Mouse (Mus musculus): ENCODE measurements at regions not wholly inside any gene's neighbourhood (a gene's known extent, or its start where the extent isn't known, plus 50 kb on each side); places are given as distances from the start of the nearest gene placed in this dataset.

DNA sequence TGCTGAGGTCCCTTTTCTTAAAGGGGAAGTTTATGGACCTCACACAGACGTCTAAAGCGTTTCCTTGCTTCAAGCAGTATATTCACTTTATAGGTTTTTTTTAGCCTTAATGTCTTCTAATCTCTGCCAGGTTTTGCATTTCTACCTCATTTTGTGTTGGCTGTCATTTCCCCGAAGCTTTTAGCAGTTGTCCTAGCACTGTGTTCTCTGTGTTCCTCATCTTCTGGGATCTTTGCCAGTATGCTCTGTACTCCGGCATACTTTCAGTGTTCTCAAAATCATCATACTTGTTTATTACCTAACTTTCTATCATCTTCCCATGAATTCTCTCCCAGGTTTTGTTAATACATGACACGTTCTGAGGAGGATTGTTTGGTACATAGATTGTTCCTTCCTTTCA lies 333.5 kb upstream of the Lsamp start:
- ATAC-seq (ENCODE audit: low FRiP score, low read depth), result no peak

GRCm38 (mm10) chr16:39667905-39668304 lies 316.3 kb upstream of the Lsamp start:
- Histone ChIP-seq H3K9ac (no peak overlapping the region), H3K27me3 (replicated peaks) (no peaks in the 10 kb centered on the region), H3K9me3 (no peaks in the 10 kb centered on the region), H3K4me3 (no peak overlapping the region), H3K4me1 (no peaks in the 10 kb centered on the region), H3K27ac (no peak overlapping the region), H3K4me2 (replicated peaks) (no peak overlapping the region), H3K36me3 (no peaks in the 10 kb centered on the region)
- no peak for ATAC-seq (ENCODE audit: low FRiP score, low read depth)
- WGBS, result 87% methylated on average over 1 of the region's 1 CpGs

More for the DNA sequence above, 333.5 kb upstream of the Lsamp start:
- Histone ChIP-seq H3K4me1 (no peaks in the 10 kb centered on the region), H3K27me3 (replicated peaks) (no peaks in the 10 kb centered on the region), H3K9ac (no peak overlapping the region), H3K4me2 (replicated peaks) (no peak overlapping the region), H3K9me3 (no peaks in the 10 kb centered on the region), H3K36me3 (no peaks in the 10 kb centered on the region), H3K27ac (no peak overlapping the region), H3K4me3 (no peak overlapping the region)
- 85% methylated on average over 5 of the region's 5 CpGs for WGBS

DNA sequence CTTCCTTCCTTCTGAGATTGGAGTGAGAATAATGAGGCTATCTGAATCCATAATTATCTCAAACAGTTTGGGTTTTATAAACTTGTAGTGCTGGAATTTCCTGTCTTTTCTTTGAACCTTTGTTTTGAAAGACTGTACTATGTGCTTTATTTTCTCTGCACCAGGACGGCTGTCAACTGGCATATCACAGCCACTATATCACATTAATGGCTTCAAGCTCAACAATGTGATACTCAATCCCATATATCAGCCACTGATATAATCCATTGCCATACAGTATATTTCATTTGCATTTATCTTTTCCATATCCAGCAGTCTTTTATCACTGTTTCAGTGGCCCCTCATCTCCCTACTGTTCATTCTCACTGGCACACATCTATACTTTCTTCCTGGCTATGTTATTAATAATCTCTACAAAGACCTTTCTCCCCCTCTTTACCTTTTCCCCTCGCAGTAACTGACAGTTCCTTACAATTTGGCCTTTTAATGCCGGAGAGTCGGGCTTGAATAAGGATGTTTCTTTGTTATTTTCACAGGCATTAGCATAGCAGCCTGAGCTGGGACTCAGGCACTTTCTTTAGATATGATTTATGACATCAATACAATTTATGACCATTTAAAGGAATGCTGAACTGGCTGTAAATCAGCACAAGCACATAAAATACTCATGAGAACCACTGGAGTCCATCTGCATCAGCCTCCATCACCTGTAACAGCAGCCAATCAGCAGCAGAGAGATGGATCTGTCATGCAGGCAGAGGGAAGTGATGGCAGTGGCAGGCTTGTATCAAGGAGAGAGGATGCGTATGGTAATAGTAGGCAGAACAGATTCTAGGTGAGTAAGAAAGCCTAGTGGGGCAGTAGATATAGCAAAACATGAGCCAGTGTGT lies 311.8 kb upstream of the Lsamp start:
- H3K4me2 ChIP-seq (replicated peaks), result no peak overlapping the region
- no peaks in the 10 kb centered on the region for H3K27me3 ChIP-seq (replicated peaks)
- no peak overlapping the region for H3K4me3 ChIP-seq
- H3K36me3 ChIP-seq, result no peaks in the 10 kb centered on the region
- ATAC-seq (ENCODE audit: low FRiP score, low read depth), result peak; percentile 56; the same call in 1 of the 2 replicates
- no peak overlapping the region for H3K27ac ChIP-seq
- H3K9ac ChIP-seq, result no peak overlapping the region
- H3K4me1 ChIP-seq, result no peaks in the 10 kb centered on the region
- 47% methylated on average over 5 of the region's 5 CpGs for WGBS
- no peaks in the 10 kb centered on the region for H3K9me3 ChIP-seq

DNA sequence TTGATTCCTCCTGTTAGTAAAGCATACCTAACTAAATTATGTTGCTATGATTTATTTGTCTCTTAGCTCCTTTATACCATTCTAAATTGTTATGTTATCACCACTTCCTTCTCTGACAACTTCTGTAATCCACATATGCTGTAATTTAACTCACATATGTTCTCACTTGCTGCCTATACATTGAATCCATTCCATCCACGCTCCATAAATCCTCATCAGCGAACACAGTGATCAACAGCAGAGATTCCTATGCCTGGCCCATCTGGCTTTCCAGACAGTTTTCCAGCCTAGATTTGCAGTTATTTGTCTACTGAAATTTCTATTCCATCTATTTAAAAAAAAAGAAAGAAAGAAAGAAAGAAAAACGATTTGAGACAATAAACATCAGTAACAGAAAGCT lies 308.4 kb upstream of the Lsamp start:
- Histone ChIP-seq H3K27me3 (replicated peaks) (no peaks in the 10 kb centered on the region), H3K4me1 (no peaks in the 10 kb centered on the region), H3K27ac (no peak overlapping the region), H3K9me3 (no peaks in the 10 kb centered on the region), H3K9ac (no peak overlapping the region), H3K36me3 (no peaks in the 10 kb centered on the region), H3K4me2 (replicated peaks) (no peak overlapping the region), H3K4me3 (no peak overlapping the region)
- no peak for ATAC-seq (ENCODE audit: low FRiP score, low read depth)
- WGBS, result 68% methylated on average over 3 of the region's 3 CpGs

- H3K4me3 ChIP-seq, result no peak overlapping the region
- no peaks in the 10 kb centered on the region for H3K9me3 ChIP-seq
- 91% methylated on average over 4 of the region's 4 CpGs for WGBS
- H3K4me2 ChIP-seq (replicated peaks), result no peak overlapping the region
- H3K9ac ChIP-seq, result no peak overlapping the region
- ATAC-seq (ENCODE audit: low FRiP score, low read depth), result no peak
- H3K36me3 ChIP-seq, result no peaks in the 10 kb centered on the region
- H3K27ac ChIP-seq, result no peak overlapping the region
- no peaks in the 10 kb centered on the region for H3K4me1 ChIP-seq
- H3K27me3 ChIP-seq (replicated peaks), result no peaks in the 10 kb centered on the region
Observed at GRCm38 (mm10) chr16:39678285-39678684, 305.9 kb upstream of the Lsamp start.

DNA sequence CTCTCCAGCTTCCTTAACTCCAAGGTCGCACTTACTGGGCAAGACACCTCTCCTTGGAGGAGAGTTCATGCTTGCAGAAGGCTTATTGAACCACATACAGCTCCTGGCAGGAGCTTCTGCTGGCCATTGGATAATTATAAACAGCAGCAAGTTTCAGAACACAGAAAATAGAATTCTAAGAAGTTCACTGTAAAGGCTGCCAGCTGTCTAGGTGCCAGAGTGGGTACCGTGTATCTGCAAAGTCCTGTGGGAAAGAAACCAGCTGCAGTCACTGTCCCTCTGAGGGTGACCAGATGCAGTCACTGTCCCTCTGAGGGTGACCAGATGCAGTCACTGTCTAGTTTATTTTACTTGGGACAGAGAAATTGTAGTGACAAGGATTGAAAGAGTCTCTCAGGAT lies 291.1 kb upstream of the Lsamp start:
- WGBS, result 81% methylated on average over 2 of the region's 2 CpGs
- no peaks in the 10 kb centered on the region for H3K4me1 ChIP-seq
- no peak overlapping the region for H3K27ac ChIP-seq
- no peaks in the 10 kb centered on the region for H3K27me3 ChIP-seq (replicated peaks)
- H3K4me3 ChIP-seq, result no peak overlapping the region
- H3K36me3 ChIP-seq, result no peaks in the 10 kb centered on the region
- no peak for ATAC-seq (ENCODE audit: low FRiP score, low read depth)
- H3K9me3 ChIP-seq, result no peaks in the 10 kb centered on the region
- no peak overlapping the region for H3K4me2 ChIP-seq (replicated peaks)
- no peak overlapping the region for H3K9ac ChIP-seq

DNA sequence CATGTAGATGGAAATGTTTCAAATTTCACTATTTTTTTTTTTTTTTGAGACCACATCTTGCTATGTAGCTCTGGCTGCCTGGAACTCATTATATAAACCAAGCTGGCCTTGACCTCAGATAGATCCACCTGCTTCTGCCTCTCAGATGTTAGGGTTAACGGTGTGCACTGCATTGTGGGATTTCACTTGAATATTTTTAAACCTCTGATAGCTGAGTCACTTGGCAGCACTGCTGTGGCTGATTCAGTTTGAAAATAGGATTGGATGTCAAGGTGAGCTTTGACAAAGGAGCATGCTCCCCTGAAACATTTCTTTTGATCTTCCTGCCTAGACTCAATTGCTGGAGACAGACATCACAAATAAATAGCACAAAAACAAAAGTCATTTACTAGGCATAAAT lies 288.3 kb upstream of the Lsamp start:
- Histone ChIP-seq H3K9ac (no peak overlapping the region), H3K27ac (no peak overlapping the region), H3K27me3 (replicated peaks) (no peaks in the 10 kb centered on the region), H3K36me3 (no peaks in the 10 kb centered on the region), H3K9me3 (no peaks in the 10 kb centered on the region), H3K4me3 (no peak overlapping the region), H3K4me1 (no peaks in the 10 kb centered on the region), H3K4me2 (replicated peaks) (no peak overlapping the region)
- 90% methylated on average over 1 of the region's 1 CpGs for WGBS
- ATAC-seq (ENCODE audit: low FRiP score, low read depth), result no peak

- no peak overlapping the region for H3K4me3 ChIP-seq
- H3K4me1 ChIP-seq, result no peaks in the 10 kb centered on the region
- ATAC-seq (ENCODE audit: low FRiP score, low read depth), result no peak
- WGBS, result 86% methylated on average over 1 of the region's 1 CpGs
- no peak overlapping the region for H3K27ac ChIP-seq
- H3K9me3 ChIP-seq, result no peaks in the 10 kb centered on the region
- no peaks in the 10 kb centered on the region for H3K36me3 ChIP-seq
- no peaks in the 10 kb centered on the region for H3K27me3 ChIP-seq (replicated peaks)
- H3K4me2 ChIP-seq (replicated peaks), result no peak overlapping the region
- H3K9ac ChIP-seq, result no peak overlapping the region
Observed at GRCm38 (mm10) chr16:39699201-39699600, 285.0 kb upstream of the Lsamp start.

- peaks cover 3% of the 10 kb centered on the region; the same call in 1 of the 2 replicates for H3K4me1 ChIP-seq
- H3K27me3 ChIP-seq (replicated peaks), result no peaks in the 10 kb centered on the region
- no peak overlapping the region for H3K27ac ChIP-seq
- H3K4me2 ChIP-seq (replicated peaks), result no peak overlapping the region
- H3K36me3 ChIP-seq, result no peaks in the 10 kb centered on the region
- no peaks in the 10 kb centered on the region for H3K9me3 ChIP-seq
- H3K9ac ChIP-seq, result no peak overlapping the region
- no peak for ATAC-seq (ENCODE audit: low FRiP score, low read depth)
- H3K4me3 ChIP-seq, result no peak overlapping the region
- WGBS, result 83% methylated on average over 3 of the region's 3 CpGs
Observed at GRCm38 (mm10) chr16:39706131-39706530, 278.0 kb upstream of the Lsamp start.

DNA sequence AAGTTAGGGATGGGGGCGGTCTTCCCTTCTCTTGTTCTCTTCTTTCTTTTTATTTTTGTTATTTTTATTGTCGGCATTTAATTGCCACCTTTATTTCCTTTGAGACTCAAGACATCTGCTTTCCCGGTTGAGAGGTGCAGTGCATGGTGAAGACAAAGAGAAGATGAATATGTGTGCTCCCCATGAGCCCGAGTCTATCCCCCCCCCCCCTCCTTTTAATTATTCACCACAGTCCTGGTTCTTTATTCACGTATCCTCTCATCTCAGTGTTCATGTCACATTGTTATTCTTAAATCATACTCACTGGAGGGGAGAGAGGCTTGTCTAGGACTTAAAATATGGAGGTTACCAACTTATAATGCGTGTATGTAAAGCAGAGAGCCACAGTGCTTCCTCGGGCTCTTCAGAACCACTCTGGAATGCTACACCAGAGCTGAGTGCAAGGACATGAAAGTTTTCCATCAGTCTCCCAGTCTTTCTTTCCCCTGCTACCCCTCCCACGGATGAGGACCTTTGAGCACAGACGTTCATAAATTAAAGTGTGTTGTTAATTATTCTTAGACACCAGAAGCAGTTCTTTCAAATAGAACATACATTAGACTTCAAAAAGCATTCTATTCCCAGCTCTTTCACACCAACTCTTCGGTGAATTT lies 274.6 kb upstream of the Lsamp start:
- Histone ChIP-seq H3K4me2 (replicated peaks) (no peak overlapping the region), H3K27me3 (replicated peaks) (no peaks in the 10 kb centered on the region), H3K27ac (no peak overlapping the region), H3K36me3 (no peaks in the 10 kb centered on the region), H3K4me1 (peaks cover 3% of the 10 kb centered on the region; the same call in 1 of the 2 replicates), H3K9ac (no peak overlapping the region), H3K4me3 (no peak overlapping the region), H3K9me3 (no peaks in the 10 kb centered on the region)
- 40% methylated on average over 10 of the region's 10 CpGs for WGBS
- ATAC-seq (ENCODE audit: low FRiP score, low read depth), result peak; percentile 66; the same call in 1 of the 2 replicates

- no peak overlapping the region for H3K27ac ChIP-seq
- H3K27me3 ChIP-seq (replicated peaks), result no peaks in the 10 kb centered on the region
- no peaks in the 10 kb centered on the region for H3K4me1 ChIP-seq
- H3K9me3 ChIP-seq, result no peaks in the 10 kb centered on the region
- H3K36me3 ChIP-seq, result no peaks in the 10 kb centered on the region
- ATAC-seq (ENCODE audit: low FRiP score, low read depth), result no peak
- WGBS, result 82% methylated on average over 4 of the region's 4 CpGs
- H3K4me3 ChIP-seq, result no peak overlapping the region
- H3K4me2 ChIP-seq (replicated peaks), result no peak overlapping the region
- H3K9ac ChIP-seq, result no peak overlapping the region
Observed at GRCm38 (mm10) chr16:39727586-39727985, 256.6 kb upstream of the Lsamp start.

- H3K4me3 ChIP-seq, result no peak overlapping the region
- H3K27me3 ChIP-seq (replicated peaks), result no peaks in the 10 kb centered on the region
- H3K4me2 ChIP-seq (replicated peaks), result no peak overlapping the region
- no peaks in the 10 kb centered on the region for H3K4me1 ChIP-seq
- H3K9me3 ChIP-seq, result no peaks in the 10 kb centered on the region
- no peak overlapping the region for H3K9ac ChIP-seq
- no peak overlapping the region for H3K27ac ChIP-seq
- no peaks in the 10 kb centered on the region for H3K36me3 ChIP-seq
- WGBS, result 71% methylated on average over 5 of the region's 5 CpGs
- no peak for ATAC-seq (ENCODE audit: low FRiP score, low read depth)
Observed at GRCm38 (mm10) chr16:39746041-39746736, 238.0 kb upstream of the Lsamp start.
